Comparison of ENCODE assay signal across 27 mouse cellular contexts in genomic region chr14:11637673-11638072, GRCm38 (mm10).
DNase-seq lines count a peak whose midpoint lies in the region; ATAC-seq and TF ChIP-seq lines count a peak whose summit lies in the region.
"Had no signal": no experiment of that assay in that cellular context is flagged by ENCODE, and none has a peak within 500 bp of the region (broad histone marks: within the 10 kb centered on the region; RNA-seq: fewer than 3 reads in every experiment).

No protein-coding gene starts in this region.

- no peaks in the 10 kb centered on the region for H3K27me3 ChIP-seq in intestine, embryonic 16.5 days (replicated peaks; ENCODE audit: control insufficient read depth, insufficient read depth, low read length)
- H3K27me3 ChIP-seq in intestine, embryonic 15.5 days (replicated peaks), result no peaks in the 10 kb centered on the region
- no peaks in the 10 kb centered on the region for H3K27me3 ChIP-seq in intestine, postnatal 0 days (replicated peaks; ENCODE audit: control insufficient read depth, insufficient read depth, low read length)
- H3K27me3 ChIP-seq: CH12.LX; embryonic facial prominence, embryonic 13.5 days; embryonic facial prominence, embryonic 15.5 days; forebrain, embryonic 12.5 days; Patski had no signal

- ATAC-seq in intestine, embryonic 16.5 days, result peak; percentile 29; the same call in 1 of the 2 replicates
- ATAC-seq in intestine, embryonic 15.5 days, result no peak
- peak; percentile 50 for ATAC-seq in intestine, postnatal 0 days
- no peak for ATAC-seq in erythroid progenitor cell, adult 5-6 weeks (replicated peaks; ENCODE audit: low FRiP score, poor library complexity, severe bottlenecking)
- ATAC-seq in erythroblast, adult 5-6 weeks (replicated peaks; ENCODE audit: low FRiP score, poor library complexity, severe bottlenecking), result no peak
- ATAC-seq: activated CD4-positive, CD25-positive, alpha-beta regulatory T cell, adult 4 months; CD4-positive, CD25-positive, alpha-beta regulatory T cell, adult 4 months; forebrain, embryonic 14.5 days; forebrain, embryonic 16.5 days; Patski had no signal

- no peak overlapping the region for H3K4me2 ChIP-seq in intestine, embryonic 16.5 days (ENCODE audit: low read depth, low read length)
- no peak overlapping the region for H3K4me2 ChIP-seq in intestine, embryonic 15.5 days (replicated peaks)
- no peak overlapping the region for H3K4me2 ChIP-seq in intestine, postnatal 0 days (replicated peaks; ENCODE audit: low read depth)
- H3K4me2 ChIP-seq: embryonic facial prominence, embryonic 13.5 days; embryonic facial prominence, embryonic 15.5 days; forebrain, embryonic 12.5 days had no signal

- no peak overlapping the region for H3K4me3 ChIP-seq in intestine, embryonic 16.5 days (ENCODE audit: low read length)
- H3K4me3 ChIP-seq in intestine, embryonic 15.5 days (replicated peaks), result no peak overlapping the region
- no peak overlapping the region for H3K4me3 ChIP-seq in intestine, postnatal 0 days (ENCODE audit: low read depth, low read length)
- H3K4me3 ChIP-seq: embryonic facial prominence, embryonic 13.5 days; embryonic facial prominence, embryonic 15.5 days; forebrain, embryonic 10.5 days; forebrain, embryonic 12.5 days had no signal

- H3K9ac ChIP-seq in intestine, embryonic 16.5 days (ENCODE audit: low read depth, low read length), result no peak overlapping the region
- H3K9ac ChIP-seq in intestine, embryonic 15.5 days, result no peak overlapping the region
- no peak overlapping the region for H3K9ac ChIP-seq in intestine, postnatal 0 days (ENCODE audit: low read depth, low read length)
- H3K9ac ChIP-seq: embryonic facial prominence, embryonic 13.5 days; embryonic facial prominence, embryonic 15.5 days; forebrain, embryonic 12.5 days had no signal

- WGBS in intestine, embryonic 16.5 days, result 80% methylated on average over 7 of the region's 7 CpGs
- WGBS in intestine, embryonic 15.5 days, result 81% methylated on average over 7 of the region's 7 CpGs
- 47% methylated on average over 7 of the region's 7 CpGs for WGBS in intestine, postnatal 0 days

- peak; percentile 70 for DNase-seq in R1 (ENCODE audit: low read depth, low spot score)
- DNase-seq: adrenal gland, adult 8-10 months; adrenal gland, postnatal 14 days; adrenal gland, postnatal 36 days; B cell, adult 2 months; cerebellum, adult 11-12 months; cerebellum, adult 2 months; cerebellum, adult 9-10 months; cerebellum, postnatal 14 days; cerebellum, postnatal 36 days; embryo, embryonic 11 days had no signal

- peaks cover 3% of the 10 kb centered on the region; the same call in 1 of the 2 replicates for H3K4me1 ChIP-seq in intestine, embryonic 16.5 days (ENCODE audit: control insufficient read depth, insufficient read depth, low read length)
- no peaks in the 10 kb centered on the region for H3K4me1 ChIP-seq in intestine, embryonic 15.5 days (replicated peaks)
- 0 out of 2 replicates have a peak, but pooled peaks cover 5% of the 10 kb centered on the region for H3K4me1 ChIP-seq in intestine, postnatal 0 days (replicated peaks; ENCODE audit: control insufficient read depth, insufficient read depth, low read length)
- H3K4me1 ChIP-seq: forebrain, embryonic 12.5 days had no signal

- H3K27ac ChIP-seq in intestine, embryonic 16.5 days (ENCODE audit: low read length), result no peak overlapping the region
- no peak overlapping the region for H3K27ac ChIP-seq in intestine, embryonic 15.5 days
- no peak overlapping the region for H3K27ac ChIP-seq in intestine, postnatal 0 days (ENCODE audit: low read depth, low read length)
- H3K27ac ChIP-seq: embryonic facial prominence, embryonic 13.5 days; embryonic facial prominence, embryonic 15.5 days; forebrain, embryonic 10.5 days; forebrain, embryonic 12.5 days had no signal

- H3K36me3 ChIP-seq in intestine, embryonic 16.5 days (ENCODE audit: control insufficient read depth, insufficient read depth, low read length), result no peaks in the 10 kb centered on the region
- no peaks in the 10 kb centered on the region for H3K36me3 ChIP-seq in intestine, embryonic 15.5 days
- H3K36me3 ChIP-seq in intestine, postnatal 0 days (ENCODE audit: control insufficient read depth, insufficient read depth), result no peaks in the 10 kb centered on the region
- H3K36me3 ChIP-seq: embryonic facial prominence, embryonic 13.5 days; embryonic facial prominence, embryonic 15.5 days; forebrain, embryonic 10.5 days; forebrain, embryonic 12.5 days; G1E had no signal

- H3K9me3 ChIP-seq in intestine, embryonic 16.5 days (ENCODE audit: control insufficient read depth, low read length), result no peaks in the 10 kb centered on the region
- no peaks in the 10 kb centered on the region for H3K9me3 ChIP-seq in intestine, embryonic 15.5 days
- H3K9me3 ChIP-seq in intestine, postnatal 0 days (ENCODE audit: control insufficient read depth), result no peaks in the 10 kb centered on the region
- H3K9me3 ChIP-seq: embryonic facial prominence, embryonic 13.5 days; embryonic facial prominence, embryonic 15.5 days; forebrain, embryonic 10.5 days; forebrain, embryonic 12.5 days had no signal

- TF ChIP-seq CTCF in intestine, postnatal 0 days (IDR thresholded peaks at IDR 0.05; ENCODE audit: low read depth), result no peak

Comparison
In these comparisons a context has a peak if more than half of its experiments do, and no peak if none do; other contexts are left out.
1. ATAC-seq: peak in intestine, embryonic 16.5 days (single experiment) and intestine, postnatal 0 days (single experiment); none in intestine, embryonic 15.5 days (single experiment), erythroid progenitor cell, adult 5-6 weeks (single experiment) and erythroblast, adult 5-6 weeks (single experiment).